Mouse (Mus musculus): Measurements from ENCODE around the gene Vsnl1. TPM values are rescaled to one million over a fixed set of nuclear protein-coding genes. Genes with fewer than 3 reads are reported as not detected.

The Vsnl1 gene
- polyA plus RNA-seq (2014; fragmentation: Nextera tagmentation; extraction: Ambion mirVana), result 5.6 and 5.9 TPM in 2 replicates

- Histone ChIP-seq H3K4me1 (ENCODE audit: control insufficient read depth, insufficient read depth, low read length) (peaks cover 14% of the 10 kb centered on the region), H3K4me3 (ENCODE audit: low read depth, low read length) (peak within 1 kb of the TSS; percentile 45), H3K9ac (ENCODE audit: low read depth, low read length) (peak within 1 kb of the TSS; percentile 53), H3K27me3 (replicated peaks; ENCODE audit: control insufficient read depth, insufficient read depth, low read length) (peaks cover 8% of the 10 kb centered on the region), H3K9me3 (ENCODE audit: control insufficient read depth, low read length) (no peaks in the 10 kb centered on the region), H3K36me3 (ENCODE audit: control insufficient read depth, insufficient read depth, low read length) (no peaks in the 10 kb centered on the region), H3K27ac (replicated peaks; ENCODE audit: low read depth, low read length) (peak within 1 kb of the TSS; percentile 67), H3K4me2 (ENCODE audit: low read depth, low read length) (peak within 1 kb of the TSS; percentile 87)
- WGBS, result 2% methylated on average over 34 of the region's 34 CpGs
- peak; percentile 94 for DNase-seq (ENCODE audit: low spot score)
- ATAC-seq (ENCODE audit: low read depth), result peak; percentile 96
Measured at GRCm38 (mm10) chr12:11436497-11437265, at the start of gene Vsnl1. Vsnl1 (minus strand) TSS chr12:11436613.

GRCm38 (mm10) chr12:11456632-11457031, 20.2 kb upstream of the Vsnl1 start:
- H3K27ac ChIP-seq (replicated peaks; ENCODE audit: low read depth, low read length), result no peak overlapping the region
- H3K9ac ChIP-seq (ENCODE audit: low read depth, low read length), result peak overlapping the region; percentile 73; the same call in 1 of the 2 replicates
- peak overlapping the region; percentile 98 for H3K4me2 ChIP-seq (ENCODE audit: low read depth, low read length)
- H3K27me3 ChIP-seq (replicated peaks; ENCODE audit: control insufficient read depth, insufficient read depth, low read length), result no peaks in the 10 kb centered on the region
- no peak for DNase-seq (ENCODE audit: low spot score)
- no peak for ATAC-seq (ENCODE audit: low read depth)
- no peaks in the 10 kb centered on the region for H3K36me3 ChIP-seq (ENCODE audit: control insufficient read depth, insufficient read depth, low read length)
- no peaks in the 10 kb centered on the region for H3K9me3 ChIP-seq (ENCODE audit: control insufficient read depth, low read length)
- no peaks in the 10 kb centered on the region for H3K4me1 ChIP-seq (ENCODE audit: control insufficient read depth, insufficient read depth, low read length)
- 55% methylated on average over 4 of the region's 4 CpGs for WGBS
- H3K4me3 ChIP-seq (ENCODE audit: low read depth, low read length), result peak overlapping the region; percentile 58

GRCm38 (mm10) chr12:11456213-11456612, 19.8 kb upstream of the Vsnl1 start:
- Histone ChIP-seq H3K9ac (ENCODE audit: low read depth, low read length) (peak overlapping the region; percentile 73), H3K4me2 (ENCODE audit: low read depth, low read length) (peak overlapping the region; percentile 98), H3K27ac (replicated peaks; ENCODE audit: low read depth, low read length) (no peak overlapping the region), H3K9me3 (ENCODE audit: control insufficient read depth, low read length) (no peaks in the 10 kb centered on the region), H3K27me3 (replicated peaks; ENCODE audit: control insufficient read depth, insufficient read depth, low read length) (no peaks in the 10 kb centered on the region), H3K36me3 (ENCODE audit: control insufficient read depth, insufficient read depth, low read length) (no peaks in the 10 kb centered on the region), H3K4me1 (ENCODE audit: control insufficient read depth, insufficient read depth, low read length) (no peaks in the 10 kb centered on the region), H3K4me3 (ENCODE audit: low read depth, low read length) (peak overlapping the region; percentile 58)
- 4% methylated on average over 11 of the region's 11 CpGs for WGBS
- DNase-seq (ENCODE audit: low spot score) (peak; percentile 14), ATAC-seq (ENCODE audit: low read depth) (no peak; the same call in 1 of the 2 replicates)

- ATAC-seq (ENCODE audit: low read depth), result peak; percentile 99
- no peak within 1 kb of the TSS for H3K27ac ChIP-seq (replicated peaks; ENCODE audit: low read depth, low read length)
Measured at GRCm38 (mm10) chr12:11455549-11456194, 19.3 kb upstream of the Vsnl1 start, which contains the start of gene Rad51ap2. Rad51ap2 (plus strand) TSS chr12:11456079.

GRCm38 (mm10) chr12:11454146-11454545, 17.7 kb upstream of the Vsnl1 start:
- DNase-seq (ENCODE audit: low spot score) (peak; percentile 19), ATAC-seq (ENCODE audit: low read depth) (no peak)
- Histone ChIP-seq H3K27me3 (replicated peaks; ENCODE audit: control insufficient read depth, insufficient read depth, low read length) (no peaks in the 10 kb centered on the region), H3K4me2 (ENCODE audit: low read depth, low read length) (no peak overlapping the region), H3K4me3 (ENCODE audit: low read depth, low read length) (no peak overlapping the region), H3K27ac (replicated peaks; ENCODE audit: low read depth, low read length) (no peak overlapping the region), H3K4me1 (ENCODE audit: control insufficient read depth, insufficient read depth, low read length) (no peaks in the 10 kb centered on the region), H3K36me3 (ENCODE audit: control insufficient read depth, insufficient read depth, low read length) (no peaks in the 10 kb centered on the region), H3K9ac (ENCODE audit: low read depth, low read length) (no peak overlapping the region), H3K9me3 (ENCODE audit: control insufficient read depth, low read length) (no peaks in the 10 kb centered on the region)
- WGBS, result 55% methylated on average over 5 of the region's 5 CpGs

More at GRCm38 (mm10) chr12:11455549-11456194, 19.3 kb upstream of the Vsnl1 start, which contains the start of gene Rad51ap2:
- Histone ChIP-seq H3K9ac (ENCODE audit: low read depth, low read length) (peak within 1 kb of the TSS; percentile 73), H3K27me3 (replicated peaks; ENCODE audit: control insufficient read depth, insufficient read depth, low read length) (no peaks in the 10 kb centered on the region), H3K4me3 (ENCODE audit: low read depth, low read length) (peak within 1 kb of the TSS; percentile 58), H3K4me2 (ENCODE audit: low read depth, low read length) (peak within 1 kb of the TSS; percentile 98), H3K4me1 (ENCODE audit: control insufficient read depth, insufficient read depth, low read length) (no peaks in the 10 kb centered on the region), H3K36me3 (ENCODE audit: control insufficient read depth, insufficient read depth, low read length) (no peaks in the 10 kb centered on the region), H3K9me3 (ENCODE audit: control insufficient read depth, low read length) (no peaks in the 10 kb centered on the region)
- under 1% methylated on average over 28 of the region's 40 CpGs for WGBS
- peak; percentile 96 for DNase-seq (ENCODE audit: low spot score)

GRCm38 (mm10) chr12:11437907-11438447, 1.6 kb upstream of the Vsnl1 start:
- no peak for DNase-seq (ENCODE audit: low spot score)
- Histone ChIP-seq H3K4me3 (ENCODE audit: low read depth, low read length) (peak overlapping the region; percentile 45), H3K9me3 (ENCODE audit: control insufficient read depth, low read length) (peaks cover 1% of the 10 kb centered on the region; the same call in 1 of the 2 replicates), H3K9ac (ENCODE audit: low read depth, low read length) (0 out of 2 replicates have a peak overlapping the region, but pooled peaks have one; percentile 37), H3K36me3 (ENCODE audit: control insufficient read depth, insufficient read depth, low read length) (no peaks in the 10 kb centered on the region), H3K27ac (replicated peaks; ENCODE audit: low read depth, low read length) (no peak overlapping the region), H3K4me1 (ENCODE audit: control insufficient read depth, insufficient read depth, low read length) (peaks cover 14% of the 10 kb centered on the region), H3K27me3 (replicated peaks; ENCODE audit: control insufficient read depth, insufficient read depth, low read length) (peaks cover 8% of the 10 kb centered on the region), H3K4me2 (ENCODE audit: low read depth, low read length) (peak overlapping the region; percentile 87)
- no peak; the same call in 1 of the 2 replicates for ATAC-seq (ENCODE audit: low read depth)
- 29% methylated on average over 23 of the region's 23 CpGs for WGBS

- DNase-seq (ENCODE audit: low spot score) (peak; percentile 91), ATAC-seq (ENCODE audit: low read depth) (peak; percentile 44; the same call in 1 of the 2 replicates)
- WGBS, result 13% methylated on average over 16 of the region's 17 CpGs
- no peak overlapping the region for H3K9ac ChIP-seq (ENCODE audit: low read depth, low read length)
- H3K4me3 ChIP-seq (ENCODE audit: low read depth, low read length), result peak overlapping the region; percentile 45
- H3K4me2 ChIP-seq (ENCODE audit: low read depth, low read length), result peak overlapping the region; percentile 87
- no peaks in the 10 kb centered on the region for H3K9me3 ChIP-seq (ENCODE audit: control insufficient read depth, low read length)
- H3K27me3 ChIP-seq (replicated peaks; ENCODE audit: control insufficient read depth, insufficient read depth, low read length), result peaks cover 8% of the 10 kb centered on the region
- H3K36me3 ChIP-seq (ENCODE audit: control insufficient read depth, insufficient read depth, low read length), result no peaks in the 10 kb centered on the region
- H3K4me1 ChIP-seq (ENCODE audit: control insufficient read depth, insufficient read depth, low read length), result peaks cover 14% of the 10 kb centered on the region
- no peak overlapping the region for H3K27ac ChIP-seq (replicated peaks; ENCODE audit: low read depth, low read length)
Measured at GRCm38 (mm10) chr12:11437266-11437906, 973 bp upstream of the Vsnl1 start.

GRCm38 (mm10) chr12:11436023-11436350, 426 bp downstream of the Vsnl1 start:
- no peak for ATAC-seq (ENCODE audit: low read depth)
- no peaks in the 10 kb centered on the region for H3K9me3 ChIP-seq (ENCODE audit: control insufficient read depth, low read length)
- WGBS, result 2% methylated on average over 12 of the region's 12 CpGs
- H3K4me2 ChIP-seq (ENCODE audit: low read depth, low read length), result peak overlapping the region; percentile 87
- H3K36me3 ChIP-seq (ENCODE audit: control insufficient read depth, insufficient read depth, low read length), result no peaks in the 10 kb centered on the region
- H3K4me3 ChIP-seq (ENCODE audit: low read depth, low read length), result peak overlapping the region; percentile 45
- peaks cover 14% of the 10 kb centered on the region for H3K4me1 ChIP-seq (ENCODE audit: control insufficient read depth, insufficient read depth, low read length)
- no peak for DNase-seq (ENCODE audit: low spot score)
- H3K27ac ChIP-seq (replicated peaks; ENCODE audit: low read depth, low read length), result no peak overlapping the region
- peaks cover 8% of the 10 kb centered on the region for H3K27me3 ChIP-seq (replicated peaks; ENCODE audit: control insufficient read depth, insufficient read depth, low read length)
- peak overlapping the region; percentile 53 for H3K9ac ChIP-seq (ENCODE audit: low read depth, low read length)

All from embryonic facial prominence, embryonic 14.5 days (tissue).